Mouse (Mus musculus): ENCODE measurements around the gene Rtel1. TPM values are rescaled to one million over a fixed set of nuclear protein-coding genes. Genes with fewer than 3 reads are reported as not detected.
A peak's percentile ranks its signal among the peaks of the same experiment; 100 is the strongest.

Gene Rtel1
- polyA plus RNA-seq, 1 experiment, result 41.0 TPM

GRCm38 (mm10) chr2:181364487-181364859, 44.9 kb downstream of the Rtel1 start:
- Histone ChIP-seq H3K4me1 (ENCODE audit: control insufficient read depth, insufficient read depth, low read length) (peaks cover 8% of the 10 kb centered on the region), H3K4me3 (replicated peaks; ENCODE audit: extremely low read depth, low read depth, low read length) (peak overlapping the region; percentile 91)
- no peak for DNase-seq
- 5% methylated on average over 14 of the region's 14 CpGs for WGBS
- TF ChIP-seq POLR2A (IDR thresholded peaks at IDR 0.05; ENCODE audit: borderline replicate concordance, extremely low read depth, low read depth, low read length) (no peak), CTCF (IDR thresholded peaks at IDR 0.05; ENCODE audit: insufficient read depth, low read length) (no peak)

- under 1% methylated on average over 71 of the region's 71 CpGs for WGBS
- DNase-seq, result peak; percentile 87
- TF ChIP-seq POLR2A (IDR thresholded peaks at IDR 0.05; ENCODE audit: borderline replicate concordance, extremely low read depth, low read depth, low read length), result peak; percentile 34; the same call in 1 of the 2 replicates
- TF ChIP-seq CTCF (IDR thresholded peaks at IDR 0.05; ENCODE audit: insufficient read depth, low read length), result no peak
- Histone ChIP-seq H3K4me1 (ENCODE audit: control insufficient read depth, insufficient read depth, low read length) (peaks cover 8% of the 10 kb centered on the region), H3K4me3 (replicated peaks; ENCODE audit: extremely low read depth, low read depth, low read length) (peak within 1 kb of the TSS; percentile 91)
Measured at GRCm38 (mm10) chr2:181364860-181365596, 45.5 kb downstream of the Rtel1 start, which contains the start of the genes Zgpat and Arfrp1. Gene Zgpat (plus strand): TSS chr2:181364928. Gene Arfrp1 (minus strand): TSS chr2:181365404.

- TF ChIP-seq POLR2A (IDR thresholded peaks at IDR 0.05; ENCODE audit: borderline replicate concordance, extremely low read depth, low read depth, low read length) (0 out of 2 replicates have a peak, but pooled peaks have one; percentile 2), CTCF (IDR thresholded peaks at IDR 0.05; ENCODE audit: insufficient read depth, low read length) (no peak)
- under 1% methylated on average over 20 of the region's 20 CpGs for WGBS
Measured at GRCm38 (mm10) chr2:181365655-181366075, 46.1 kb downstream of the Rtel1 start.

GRCm38 (mm10) chr2:181370001-181370400, 50.5 kb downstream of the Rtel1 start:
- TF ChIP-seq POLR2A (IDR thresholded peaks at IDR 0.05; ENCODE audit: borderline replicate concordance, extremely low read depth, low read depth, low read length) (no peak), CTCF (IDR thresholded peaks at IDR 0.05; ENCODE audit: insufficient read depth, low read length) (no peak)
- 88% methylated on average over 5 of the region's 5 CpGs for WGBS
- DNase-seq, result no peak
- Histone ChIP-seq H3K4me3 (replicated peaks; ENCODE audit: extremely low read depth, low read depth, low read length) (no peak overlapping the region), H3K4me1 (ENCODE audit: control insufficient read depth, insufficient read depth, low read length) (peaks cover 4% of the 10 kb centered on the region; the same call in 1 of the 2 replicates)

More at GRCm38 (mm10) chr2:181365655-181366075, 46.1 kb downstream of the Rtel1 start:
- peaks cover 8% of the 10 kb centered on the region for H3K4me1 ChIP-seq (ENCODE audit: control insufficient read depth, insufficient read depth, low read length)
- no peak for DNase-seq
- peak overlapping the region; percentile 91 for H3K4me3 ChIP-seq (replicated peaks; ENCODE audit: extremely low read depth, low read depth, low read length)

- 88% methylated on average over 2 of the region's 2 CpGs for WGBS
- no peak for TF ChIP-seq POLR2A (IDR thresholded peaks at IDR 0.05; ENCODE audit: borderline replicate concordance, extremely low read depth, low read depth, low read length)
- no peak for TF ChIP-seq CTCF (IDR thresholded peaks at IDR 0.05; ENCODE audit: insufficient read depth, low read length)
- no peak for DNase-seq
- Histone ChIP-seq H3K4me3 (replicated peaks; ENCODE audit: extremely low read depth, low read depth, low read length) (no peak overlapping the region), H3K4me1 (ENCODE audit: control insufficient read depth, insufficient read depth, low read length) (no peaks in the 10 kb centered on the region)
Measured at GRCm38 (mm10) chr2:181375787-181376186, 56.2 kb downstream of the Rtel1 start.

- no peaks in the 10 kb centered on the region for H3K4me1 ChIP-seq (ENCODE audit: control insufficient read depth, insufficient read depth, low read length)
- 32% methylated on average over 2 of the region's 2 CpGs for WGBS
- DNase-seq, result no peak
- no peak overlapping the region for H3K4me3 ChIP-seq (replicated peaks; ENCODE audit: extremely low read depth, low read depth, low read length)
- TF ChIP-seq POLR2A (IDR thresholded peaks at IDR 0.05; ENCODE audit: borderline replicate concordance, extremely low read depth, low read depth, low read length), result no peak
- no peak for TF ChIP-seq CTCF (IDR thresholded peaks at IDR 0.05; ENCODE audit: insufficient read depth, low read length)
Measured at GRCm38 (mm10) chr2:181377230-181377629, 57.7 kb downstream of the Rtel1 start.

GRCm38 (mm10) chr2:181378701-181379100, 59.2 kb downstream of the Rtel1 start:
- WGBS, result 77% methylated on average over 5 of the region's 5 CpGs
- H3K4me3 ChIP-seq (replicated peaks; ENCODE audit: extremely low read depth, low read depth, low read length), result no peak overlapping the region
- TF ChIP-seq POLR2A (IDR thresholded peaks at IDR 0.05; ENCODE audit: borderline replicate concordance, extremely low read depth, low read depth, low read length), result no peak
- DNase-seq, result no peak
- H3K4me1 ChIP-seq (ENCODE audit: control insufficient read depth, insufficient read depth, low read length), result no peaks in the 10 kb centered on the region

- 95% methylated on average over 12 of the region's 12 CpGs for WGBS
- no peak within 1 kb of the TSS for H3K4me3 ChIP-seq (replicated peaks; ENCODE audit: extremely low read depth, low read depth, low read length)
- peaks cover 3% of the 10 kb centered on the region; the same call in 1 of the 2 replicates for H3K4me1 ChIP-seq (ENCODE audit: control insufficient read depth, insufficient read depth, low read length)
- no peak for TF ChIP-seq POLR2A (IDR thresholded peaks at IDR 0.05; ENCODE audit: borderline replicate concordance, extremely low read depth, low read depth, low read length)
- TF ChIP-seq CTCF (IDR thresholded peaks at IDR 0.05; ENCODE audit: insufficient read depth, low read length), result no peak
- no peak for DNase-seq
Measured at GRCm38 (mm10) chr2:181379778-181380177, 60.2 kb downstream of the Rtel1 start, which contains the start of gene Lime1. Gene Lime1 (plus strand): TSS chr2:181380078.

GRCm38 (mm10) chr2:181380251-181380650, 60.7 kb downstream of the Rtel1 start:
- DNase-seq, result no peak
- H3K4me1 ChIP-seq (ENCODE audit: control insufficient read depth, insufficient read depth, low read length), result peaks cover 3% of the 10 kb centered on the region; the same call in 1 of the 2 replicates
- H3K4me3 ChIP-seq (replicated peaks; ENCODE audit: extremely low read depth, low read depth, low read length), result no peak overlapping the region
- WGBS, result 70% methylated on average over 5 of the region's 5 CpGs
- no peak for TF ChIP-seq POLR2A (IDR thresholded peaks at IDR 0.05; ENCODE audit: borderline replicate concordance, extremely low read depth, low read depth, low read length)
- TF ChIP-seq CTCF (IDR thresholded peaks at IDR 0.05; ENCODE audit: insufficient read depth, low read length), result no peak

GRCm38 (mm10) chr2:181381107-181381506, 61.6 kb downstream of the Rtel1 start:
- WGBS, result 76% methylated on average over 5 of the region's 5 CpGs
- TF ChIP-seq CTCF (IDR thresholded peaks at IDR 0.05; ENCODE audit: insufficient read depth, low read length) (no peak), POLR2A (IDR thresholded peaks at IDR 0.05; ENCODE audit: borderline replicate concordance, extremely low read depth, low read depth, low read length) (no peak)
- H3K4me1 ChIP-seq (ENCODE audit: control insufficient read depth, insufficient read depth, low read length), result peaks cover 3% of the 10 kb centered on the region; the same call in 1 of the 2 replicates
- no peak overlapping the region for H3K4me3 ChIP-seq (replicated peaks; ENCODE audit: extremely low read depth, low read depth, low read length)
- no peak for DNase-seq
